Mouse (Mus musculus) liver, embryonic 11.5 days (tissue): ENCODE data around the gene Cd6. TPM values are rescaled to one million over a fixed set of nuclear protein-coding genes. Genes with fewer than 3 reads are reported as not detected.

Experiments
- ATAC-seq: fragments of 200-750 bp; cut with Nextera tagmentation; replicated peaks from 2 replicates; pipeline ENCODE4 v1.8.0; 2017; ENCODE audit warnings: moderate number of reproducible peaks, mild to moderate bottlenecking, moderate TSS enrichment, moderate library complexity; ENCODE audit not compliant: low FRiP score
- DNase-seq: peaks from one replicate; pipeline ENCODE4 v3.0.0-alpha.2; 2017; ENCODE audit warnings: low spot score
- H3K27ac ChIP-seq: fragments of 300-500 bp; sonication (generic); 2 replicates; pipeline ENCODE4 v1.5.1; 2014; ENCODE audit warnings: mild to moderate bottlenecking, low read depth, low read length, control low read depth
- H3K27me3 ChIP-seq: fragments of 300-500 bp; sonication (generic); replicated peaks from 2 replicates; pipeline ENCODE4 v1.6.1; 2014; ENCODE audit warnings: low read length, mixed read lengths; ENCODE audit not compliant: control insufficient read depth, insufficient read depth
- H3K36me3 ChIP-seq: fragments of 300-500 bp; sonication (generic); 2 replicates; pipeline ENCODE4 v1.6.1; 2014; ENCODE audit warnings: mild to moderate bottlenecking, low read length, moderate library complexity, mixed read lengths; ENCODE audit not compliant: control insufficient read depth, insufficient read depth
- H3K4me1 ChIP-seq: fragments of 300-500 bp; sonication (generic); replicated peaks from 2 replicates; pipeline ENCODE4 v1.6.1; 2014; ENCODE audit warnings: low read length, mixed read lengths; ENCODE audit not compliant: control insufficient read depth, insufficient read depth
- H3K4me2 ChIP-seq: fragments of 300-500 bp; sonication (generic); 2 replicates; pipeline ENCODE4 v1.6.1; 2014; ENCODE audit warnings: mild to moderate bottlenecking, control low read depth, moderate library complexity
- H3K4me3 ChIP-seq: fragments of 300-500 bp; sonication (generic); 2 replicates; pipeline ENCODE4 v1.5.1; 2014; ENCODE audit warnings: low read depth, low read length, control low read depth
- H3K9ac ChIP-seq: fragments of 300-500 bp; sonication (generic); 2 replicates; pipeline ENCODE4 v1.6.1; 2014; ENCODE audit warnings: low read depth, low read length, control low read depth
- H3K9me3 ChIP-seq: fragments of 300-500 bp; sonication (generic); 2 replicates; pipeline ENCODE4 v1.6.1; 2016; ENCODE audit warnings: low read length, inconsistent platforms, mixed read lengths; ENCODE audit not compliant: control insufficient read depth
- WGBS: fragments of 180-500 bp; shearing (Covaris S2); extraction: QIAGEN DNeasy Blood & Tissue Kit; methylation state at CpG from one replicate; pipeline ENCODE4 v1.1.7; 2014; 5-methylcytosine and 5-hydroxymethylcytosine counted together
- polyA plus RNA-seq: library from polyadenylated mRNA; unstranded; fragments of >200 nt; fragmentation: Nextera tagmentation; extraction: Ambion mirVana; gene quantifications from 2 replicates; pipeline ENCODE4 v1.2.1, GENCODE M21; 2014

Gene Cd6
- polyA plus RNA-seq, result not detected in 2 replicates

DNA sequence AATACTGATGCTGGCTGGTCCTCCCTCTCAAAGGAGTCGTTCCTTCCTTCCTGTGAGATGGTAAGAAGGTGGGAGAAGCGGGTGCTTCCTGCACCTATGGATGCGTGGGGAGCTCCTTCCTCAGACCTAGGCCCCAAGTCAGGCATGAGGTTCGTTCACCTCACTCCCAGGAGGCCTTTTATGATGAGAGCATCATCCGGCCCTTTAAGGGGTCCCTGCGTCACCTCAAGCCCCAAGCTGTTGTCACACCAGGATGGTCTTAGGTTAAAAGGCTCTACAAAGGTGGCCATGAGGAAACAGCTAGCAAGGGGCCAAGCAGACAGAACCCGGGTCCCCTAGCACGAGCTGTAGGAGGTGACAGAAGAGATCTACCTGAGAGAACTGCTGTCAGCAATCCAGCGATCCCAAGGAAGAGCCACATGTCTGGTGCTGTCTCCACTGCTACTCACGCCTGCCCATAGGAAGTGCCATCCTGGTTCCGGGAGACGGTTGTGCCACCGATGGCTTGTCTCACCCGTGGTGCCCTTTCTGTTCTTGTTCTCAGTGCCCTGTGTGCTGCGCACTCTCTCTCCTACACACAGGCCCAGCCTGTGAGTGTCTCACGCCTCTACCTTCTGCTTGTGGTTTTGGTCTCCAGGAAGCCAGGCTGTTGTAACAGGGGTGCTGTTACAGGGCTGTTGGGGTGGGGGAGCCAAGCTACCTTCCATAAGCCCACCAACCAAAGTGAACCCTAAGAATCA is at the start of gene Cd6:
TSS of gene Cd6 (minus strand) at position 623 of the 740 bp plus-strand sequence.
- no peak within 1 kb of the TSS for H3K27ac ChIP-seq
- H3K4me3 ChIP-seq, result no peak within 1 kb of the TSS
- H3K9me3 ChIP-seq, result no peaks in the 10 kb centered on the region

GRCm38 (mm10) chr19:10878201-10878837 is 48.5 kb upstream of the Cd6 start:
- Histone ChIP-seq H3K9me3 (no peaks in the 10 kb centered on the region), H3K4me2 (no peak overlapping the region), H3K27me3 (no peaks in the 10 kb centered on the region), H3K27ac (no peak overlapping the region), H3K9ac (no peak overlapping the region), H3K36me3 (peaks cover 6% of the 10 kb centered on the region), H3K4me3 (no peak overlapping the region), H3K4me1 (peaks cover 7% of the 10 kb centered on the region)
- no peak for ATAC-seq
- no peak for DNase-seq
- 88% methylated on average over 7 of the region's 7 CpGs for WGBS

More for the DNA sequence above, at the start of gene Cd6:
- no peak within 1 kb of the TSS for H3K4me2 ChIP-seq
- no peaks in the 10 kb centered on the region for H3K4me1 ChIP-seq
- 80% methylated on average over 16 of the region's 16 CpGs for WGBS
- DNase-seq (no peak), ATAC-seq (no peak)
- H3K36me3 ChIP-seq, result no peaks in the 10 kb centered on the region
- no peak within 1 kb of the TSS for H3K9ac ChIP-seq
- H3K27me3 ChIP-seq, result no peaks in the 10 kb centered on the region

DNA sequence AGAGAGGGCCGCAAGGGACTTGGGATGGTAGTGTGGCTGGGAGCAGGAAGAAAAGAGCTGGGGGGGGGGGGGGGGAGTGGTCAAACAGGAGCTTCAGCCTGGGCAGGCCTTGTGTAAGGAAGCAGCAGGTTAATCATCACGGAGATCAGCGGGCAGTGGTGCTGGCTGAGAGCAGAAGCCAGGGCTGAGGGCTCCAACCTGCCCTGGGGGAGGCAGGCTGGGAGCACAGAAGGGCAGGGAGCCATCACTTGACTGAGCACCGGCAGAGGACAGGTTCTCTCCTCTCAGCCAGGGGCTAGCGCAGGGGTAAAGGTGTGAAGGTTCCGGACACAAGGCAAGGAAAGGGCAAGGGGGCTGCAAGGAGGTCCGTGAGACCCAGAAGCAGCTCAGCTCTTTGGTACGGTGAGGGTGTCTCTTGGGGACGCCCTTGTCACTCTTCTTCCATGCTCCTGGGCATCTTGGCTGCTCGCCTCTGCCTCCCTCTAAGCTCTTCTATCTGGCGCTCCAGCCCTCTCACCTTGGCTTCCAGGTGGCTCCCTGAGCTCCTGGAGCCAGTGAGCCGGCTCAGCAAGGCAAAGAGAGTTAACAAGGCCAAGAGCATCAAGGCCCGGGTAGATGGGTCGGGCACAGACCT is 41.6 kb upstream of the Cd6 start:
- Histone ChIP-seq H3K4me2 (no peak overlapping the region), H3K4me1 (0 out of 2 replicates have a peak, but pooled peaks cover 3% of the 10 kb centered on the region), H3K9me3 (no peaks in the 10 kb centered on the region), H3K4me3 (no peak overlapping the region), H3K36me3 (peaks cover 18% of the 10 kb centered on the region), H3K27ac (no peak overlapping the region), H3K9ac (no peak overlapping the region), H3K27me3 (peaks cover 28% of the 10 kb centered on the region)
- WGBS, result 70% methylated on average over 14 of the region's 14 CpGs
- DNase-seq (no peak), ATAC-seq (no peak)

DNA sequence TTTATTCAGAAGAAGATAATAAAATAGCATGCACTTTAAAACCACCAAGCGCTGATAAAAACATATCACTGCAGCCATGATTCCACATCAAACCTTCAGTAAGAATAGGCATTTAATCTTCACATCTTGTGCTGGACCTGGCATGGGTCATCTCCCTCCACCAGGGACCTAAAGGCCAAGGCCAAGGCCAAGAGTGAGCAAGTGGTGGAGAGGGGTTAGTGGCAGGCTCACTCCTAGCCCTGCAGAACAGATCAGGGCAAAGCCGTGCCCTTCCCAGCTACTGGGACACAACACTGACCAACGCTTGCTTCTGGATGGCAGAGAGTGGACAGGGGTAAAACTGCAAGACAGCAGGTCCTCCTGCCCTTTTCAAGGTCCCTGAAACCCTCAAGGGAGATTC is 40.8 kb upstream of the Cd6 start:
- peaks cover 28% of the 10 kb centered on the region for H3K27me3 ChIP-seq
- ATAC-seq (no peak), DNase-seq (no peak)
- H3K9ac ChIP-seq, result no peak overlapping the region
- no peak overlapping the region for H3K4me3 ChIP-seq
- no peak overlapping the region for H3K27ac ChIP-seq
- H3K4me1 ChIP-seq, result 0 out of 2 replicates have a peak, but pooled peaks cover 3% of the 10 kb centered on the region
- 88% methylated on average over 3 of the region's 3 CpGs for WGBS
- no peaks in the 10 kb centered on the region for H3K9me3 ChIP-seq
- no peak overlapping the region for H3K4me2 ChIP-seq
- peaks cover 18% of the 10 kb centered on the region for H3K36me3 ChIP-seq

DNA sequence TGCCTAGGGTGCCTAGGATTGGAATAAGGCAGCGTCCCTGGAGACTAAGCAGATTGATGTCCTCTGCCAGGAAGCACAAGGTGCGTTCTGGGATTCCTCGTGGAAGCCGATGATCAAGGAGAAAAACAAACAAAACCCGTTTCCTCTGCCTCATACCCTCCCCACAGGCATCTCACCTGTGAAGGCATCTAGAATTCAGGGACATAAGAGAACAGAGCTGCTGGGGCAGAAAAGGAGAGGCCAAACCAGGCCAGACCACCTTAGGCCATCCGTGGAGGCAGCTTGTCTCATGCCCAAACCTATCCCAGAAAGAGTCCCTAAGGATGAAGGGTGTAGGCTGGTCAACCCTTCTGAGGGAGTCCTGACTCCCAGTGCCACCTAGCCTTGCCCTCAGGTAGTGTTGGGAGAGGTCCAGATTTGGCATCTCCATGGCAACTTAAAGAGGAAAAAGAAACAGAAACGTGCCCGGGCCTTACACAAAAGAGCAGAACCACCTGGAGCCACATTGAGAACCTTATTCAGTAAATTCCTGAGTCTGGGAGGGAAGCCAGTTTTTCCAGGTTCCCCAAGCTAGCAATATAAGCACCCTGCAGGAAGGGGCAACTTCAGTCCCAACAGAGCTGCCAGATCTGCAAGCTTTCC is 40.1 kb upstream of the Cd6 start, which contains the start of gene Tmem132a:
TSS of gene Tmem132a (minus strand) at position 55 of the 642 bp plus-strand sequence.
- DNase-seq (no peak), ATAC-seq (no peak)
- Histone ChIP-seq H3K4me1 (0 out of 2 replicates have a peak, but pooled peaks cover 3% of the 10 kb centered on the region), H3K27ac (no peak within 1 kb of the TSS; the same call in 1 of the 2 replicates), H3K9ac (peak within 1 kb of the TSS; percentile 67), H3K36me3 (peaks cover 23% of the 10 kb centered on the region), H3K9me3 (no peaks in the 10 kb centered on the region), H3K27me3 (peaks cover 28% of the 10 kb centered on the region), H3K4me2 (peak within 1 kb of the TSS; percentile 62), H3K4me3 (peak within 1 kb of the TSS; percentile 55)
- WGBS, result 15% methylated on average over 8 of the region's 8 CpGs

- DNase-seq (peak; percentile 82), ATAC-seq (peak; percentile 81)
- Histone ChIP-seq H3K27me3 (peaks cover 28% of the 10 kb centered on the region), H3K9me3 (no peaks in the 10 kb centered on the region), H3K4me2 (peak overlapping the region; percentile 62), H3K4me3 (peak overlapping the region; percentile 55), H3K27ac (no peak overlapping the region; the same call in 1 of the 2 replicates), H3K4me1 (0 out of 2 replicates have a peak, but pooled peaks cover 3% of the 10 kb centered on the region), H3K9ac (peak overlapping the region; percentile 67), H3K36me3 (peaks cover 23% of the 10 kb centered on the region)
- under 1% methylated on average over 37 of the region's 43 CpGs for WGBS
Observed at GRCm38 (mm10) chr19:10869241-10869885, 39.5 kb upstream of the Cd6 start.

DNA sequence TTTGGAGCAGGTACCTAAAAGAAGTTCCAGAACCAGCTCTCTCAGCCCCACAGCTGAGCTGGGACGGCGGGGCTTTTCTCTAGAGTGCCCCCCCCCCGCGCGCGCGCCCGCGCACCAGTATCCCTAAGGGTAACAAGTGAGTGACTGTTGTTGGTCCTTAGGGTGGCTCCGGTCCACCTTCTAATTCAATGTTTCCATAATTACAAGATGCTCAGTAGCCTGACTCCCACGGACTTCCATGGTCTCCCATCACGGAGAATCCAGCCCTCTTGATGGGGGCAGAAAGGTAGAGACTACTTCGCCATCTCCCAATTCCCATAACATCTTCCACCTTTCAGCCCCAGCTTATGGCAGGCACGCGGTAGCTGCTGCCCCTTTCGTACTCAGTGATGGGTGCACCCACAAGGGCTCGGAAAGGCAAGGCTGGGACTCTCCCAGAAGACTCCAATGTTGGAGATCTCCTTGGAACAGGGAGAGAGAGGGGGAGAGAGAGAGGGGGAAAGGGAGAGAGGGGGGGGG is 38.8 kb upstream of the Cd6 start:
- Histone ChIP-seq H3K4me3 (peak overlapping the region; percentile 55), H3K9me3 (no peaks in the 10 kb centered on the region), H3K4me1 (0 out of 2 replicates have a peak, but pooled peaks cover 3% of the 10 kb centered on the region), H3K4me2 (peak overlapping the region; percentile 62), H3K27me3 (peaks cover 28% of the 10 kb centered on the region), H3K36me3 (peaks cover 20% of the 10 kb centered on the region), H3K27ac (no peak overlapping the region), H3K9ac (peak overlapping the region; percentile 67)
- DNase-seq, result no peak
- WGBS, result 2% methylated on average over 17 of the region's 17 CpGs
- ATAC-seq, result no peak
